Mouse (Mus musculus) midbrain, embryonic 11.5 days (tissue): Measurements from ENCODE around the gene Tac4. TPM values are rescaled to one million over a fixed set of nuclear protein-coding genes. Genes with fewer than 3 reads are reported as not detected.

Source experiments
- ATAC-seq: fragments of 200-750 bp; cut with Nextera tagmentation; 2 replicates; pipeline ENCODE4 v1.8.0; 2017; ENCODE audit warnings: moderate TSS enrichment, moderate library complexity; ENCODE audit not compliant: low FRiP score
- DNase-seq: peaks from one replicate; pipeline ENCODE4 v3.0.0; 2015; ENCODE audit warnings: low spot score; ENCODE audit errors: missing footprints
- H3K27ac ChIP-seq: fragments of 300-500 bp; sonication (generic); 2 replicates; pipeline ENCODE4 v1.5.1; 2014; ENCODE audit warnings: low read depth, low read length
- H3K27me3 ChIP-seq: fragments of 300-500 bp; sonication (generic); 2 replicates; pipeline ENCODE4 v1.6.1; 2014; ENCODE audit warnings: mild to moderate bottlenecking, low read length, moderate library complexity, mixed read lengths; ENCODE audit not compliant: control insufficient read depth, insufficient read depth
- H3K36me3 ChIP-seq: fragments of 300-500 bp; sonication (generic); 2 replicates; pipeline ENCODE4 v1.6.1; 2014; ENCODE audit warnings: mild to moderate bottlenecking, low read length, moderate library complexity, mixed read lengths; ENCODE audit not compliant: control insufficient read depth, insufficient read depth
- H3K4me1 ChIP-seq: fragments of 300-500 bp; sonication (generic); 2 replicates; pipeline ENCODE4 v1.6.1; 2014; ENCODE audit warnings: low read length; ENCODE audit not compliant: control insufficient read depth, insufficient read depth
- H3K4me2 ChIP-seq: fragments of 300-500 bp; sonication (generic); 2 replicates; pipeline ENCODE4 v1.6.1; 2014; ENCODE audit warnings: mild to moderate bottlenecking, moderate library complexity
- H3K4me3 ChIP-seq: fragments of 300-500 bp; sonication (generic); 2 replicates; pipeline ENCODE4 v1.5.1; 2014; ENCODE audit warnings: low read depth, low read length
- H3K9ac ChIP-seq: fragments of 300-500 bp; sonication (generic); 2 replicates; pipeline ENCODE4 v1.6.1; 2014; ENCODE audit warnings: low read length
- H3K9me3 ChIP-seq: fragments of 300-500 bp; sonication (generic); 2 replicates; pipeline ENCODE4 v1.6.1; 2016; ENCODE audit warnings: low read length; ENCODE audit not compliant: control insufficient read depth
- WGBS: fragments of 180-500 bp; shearing (Covaris S2); extraction: QIAGEN DNeasy Blood & Tissue Kit; methylation state at CpG from one replicate; pipeline ENCODE4 v1.1.7; 2014; 5-methylcytosine and 5-hydroxymethylcytosine counted together
- polyA plus RNA-seq: library from polyadenylated mRNA; unstranded; fragments of >200 nt; fragmentation: Nextera tagmentation; extraction: Ambion mirVana; gene quantifications from 2 replicates; pipeline ENCODE4 v1.2.1, GENCODE M21; 2014

Tac4 gene
- polyA plus RNA-seq, 1 experiment from 2014 or later: not detected

GRCm38 (mm10) chr11:95254165-95254564, 7.2 kb upstream of the Tac4 start:
- Histone ChIP-seq H3K27ac (no peak overlapping the region), H3K4me3 (no peak overlapping the region), H3K9me3 (no peaks in the 10 kb centered on the region), H3K4me2 (no peak overlapping the region), H3K9ac (no peak overlapping the region), H3K36me3 (no peaks in the 10 kb centered on the region), H3K27me3 (no peaks in the 10 kb centered on the region; the same call in 1 of the 2 replicates), H3K4me1 (no peaks in the 10 kb centered on the region)
- DNase-seq (no peak), ATAC-seq (no peak)
- whole genome bisulfite sequencing: 88% methylated on average over 8 of the region's 8 CpGs

- no peaks in the 10 kb centered on the region; the same call in 1 of the 2 replicates for H3K27me3 ChIP-seq
- H3K27ac ChIP-seq: no peak overlapping the region
- H3K9me3 ChIP-seq: no peaks in the 10 kb centered on the region
- H3K4me3 ChIP-seq: no peak overlapping the region
- H3K9ac ChIP-seq: no peak overlapping the region
- DNase-seq: no peak
- no peaks in the 10 kb centered on the region for H3K36me3 ChIP-seq
- ATAC-seq: no peak
- no peak overlapping the region for H3K4me2 ChIP-seq
- WGBS: 84% methylated on average over 6 of the region's 6 CpGs
- no peaks in the 10 kb centered on the region; the same call in 1 of the 2 replicates for H3K4me1 ChIP-seq
These were observed 5.6 kb upstream of the Tac4 start for GRCm38 (mm10) chr11:95255747-95256146.

GRCm38 (mm10) chr11:95257930-95258329, 3.4 kb upstream of the Tac4 start:
- no peak overlapping the region for H3K27ac ChIP-seq
- H3K36me3 ChIP-seq: no peaks in the 10 kb centered on the region
- 58% methylated on average over 4 of the region's 4 CpGs for WGBS
- H3K27me3 ChIP-seq: no peaks in the 10 kb centered on the region; the same call in 1 of the 2 replicates
- H3K9me3 ChIP-seq: no peaks in the 10 kb centered on the region
- H3K9ac ChIP-seq: no peak overlapping the region
- no peak for DNase-seq
- H3K4me2 ChIP-seq: no peak overlapping the region
- no peak overlapping the region for H3K4me3 ChIP-seq
- no peaks in the 10 kb centered on the region; the same call in 1 of the 2 replicates for H3K4me1 ChIP-seq
- ATAC-seq: no peak

GRCm38 (mm10) chr11:95258490-95258889, 2.8 kb upstream of the Tac4 start:
- H3K4me3 ChIP-seq: peak overlapping the region; percentile 47
- WGBS: 2% methylated on average over 26 of the region's 26 CpGs

GRCm38 (mm10) chr11:95259088-95259849, 2.1 kb upstream of the Tac4 start:
- DNase-seq: peak; percentile 100
- WGBS: under 1% methylated on average over 73 of the region's 73 CpGs
- Histone ChIP-seq H3K9ac (peak overlapping the region; percentile 44), H3K36me3 (no peaks in the 10 kb centered on the region), H3K4me2 (peak overlapping the region; percentile 60), H3K9me3 (no peaks in the 10 kb centered on the region), H3K27ac (no peak overlapping the region), H3K4me3 (peak overlapping the region; percentile 47), H3K27me3 (no peaks in the 10 kb centered on the region; the same call in 1 of the 2 replicates), H3K4me1 (peaks cover 9% of the 10 kb centered on the region)
- ATAC-seq: peak; percentile 81

More at GRCm38 (mm10) chr11:95258490-95258889, 2.8 kb upstream of the Tac4 start:
- Histone ChIP-seq H3K36me3 (no peaks in the 10 kb centered on the region), H3K27ac (no peak overlapping the region), H3K4me2 (peak overlapping the region; percentile 60), H3K9ac (peak overlapping the region; percentile 44), H3K4me1 (peaks cover 2% of the 10 kb centered on the region), H3K27me3 (no peaks in the 10 kb centered on the region; the same call in 1 of the 2 replicates), H3K9me3 (no peaks in the 10 kb centered on the region)
- DNase-seq (peak; percentile 98), ATAC-seq (peak; percentile 77; the same call in 1 of the 2 replicates)

GRCm38 (mm10) chr11:95263816-95264454, 2.6 kb downstream of the Tac4 start:
- Histone ChIP-seq H3K27ac (peak overlapping the region; percentile 63), H3K4me3 (no peak overlapping the region), H3K9ac (peak overlapping the region; percentile 14; the same call in 1 of the 2 replicates), H3K27me3 (no peaks in the 10 kb centered on the region), H3K9me3 (no peaks in the 10 kb centered on the region), H3K36me3 (0 out of 2 replicates have a peak, but pooled peaks cover 2% of the 10 kb centered on the region), H3K4me2 (no peak overlapping the region), H3K4me1 (peaks cover 20% of the 10 kb centered on the region)
- peak; percentile 90 for DNase-seq
- WGBS: 10% methylated on average over 11 of the region's 11 CpGs
- ATAC-seq: peak; percentile 41; the same call in 1 of the 2 replicates

- Histone ChIP-seq H3K36me3 (0 out of 2 replicates have a peak, but pooled peaks cover 2% of the 10 kb centered on the region), H3K4me1 (peaks cover 20% of the 10 kb centered on the region), H3K27me3 (no peaks in the 10 kb centered on the region), H3K9me3 (no peaks in the 10 kb centered on the region), H3K4me3 (no peak overlapping the region), H3K27ac (peak overlapping the region; percentile 63), H3K9ac (no peak overlapping the region), H3K4me2 (no peak overlapping the region)
- no peak for DNase-seq
- ATAC-seq: peak; percentile 36; the same call in 1 of the 2 replicates
- WGBS: 53% methylated on average over 4 of the region's 4 CpGs
These were observed 3.2 kb downstream of the Tac4 start for GRCm38 (mm10) chr11:95264455-95265013.

- Histone ChIP-seq H3K4me1 (peaks cover 20% of the 10 kb centered on the region), H3K27ac (no peak overlapping the region), H3K9me3 (no peaks in the 10 kb centered on the region), H3K4me3 (no peak overlapping the region), H3K4me2 (no peak overlapping the region), H3K27me3 (no peaks in the 10 kb centered on the region), H3K9ac (no peak overlapping the region), H3K36me3 (0 out of 2 replicates have a peak, but pooled peaks cover 6% of the 10 kb centered on the region)
- 42% methylated on average over 6 of the region's 6 CpGs for WGBS
- no peak for DNase-seq
- no peak for ATAC-seq
These were observed 5.4 kb downstream of the Tac4 start for GRCm38 (mm10) chr11:95266540-95267245.
